Mouse (Mus musculus) thymus, postnatal 4 days (tissue): ENCODE measurements around the gene App.

Source experiments
- DNase-seq: peaks from one replicate; pipeline ENCODE4 v3.0.0; 2021

The App gene

DNA sequence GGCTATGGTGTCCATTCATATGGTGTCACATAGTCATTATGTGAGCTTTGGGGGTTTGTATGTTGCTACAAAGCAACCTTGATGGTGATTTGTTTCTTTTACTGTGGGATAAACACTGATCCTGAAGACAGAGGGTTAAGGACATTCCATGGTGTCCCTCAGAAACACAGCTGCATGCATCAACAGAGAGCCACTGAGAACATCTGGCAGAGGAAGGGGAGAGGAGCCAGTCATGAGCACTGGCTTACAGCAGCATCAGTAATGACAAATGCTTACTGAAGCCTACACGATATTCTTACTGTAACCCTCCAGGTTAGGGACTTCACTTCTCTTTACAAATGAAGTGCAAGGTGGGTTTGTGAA, 24.1 kb downstream of the App start:
- DNase-seq: no peak

- DNase-seq: no peak
Measured at GRCm38 (mm10) chr16:85148615-85149508, 24.7 kb downstream of the App start.

- DNase-seq: no peak
Measured at GRCm38 (mm10) chr16:85147440-85147839, 26.1 kb downstream of the App start.

DNA sequence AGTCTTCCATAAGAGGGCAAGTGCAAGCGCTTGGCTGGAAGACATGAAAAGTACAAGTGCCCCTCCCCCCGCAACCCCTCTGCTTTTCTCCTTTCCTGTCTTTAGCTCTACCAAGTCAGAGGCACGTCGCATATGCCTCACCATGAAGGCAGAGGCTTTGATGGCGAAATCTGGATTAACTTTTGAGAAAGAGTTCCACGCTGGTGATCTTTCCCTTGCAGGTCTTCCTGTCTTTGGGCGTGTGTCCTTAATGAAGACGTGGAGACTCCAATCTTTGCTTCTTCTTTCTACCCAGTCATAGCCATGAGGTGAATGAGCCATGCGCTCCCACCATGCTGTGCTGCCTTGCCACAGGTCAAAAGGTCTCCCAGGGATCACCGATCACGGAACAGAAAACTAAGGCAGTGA, 27.8 kb downstream of the App start:
- no peak for DNase-seq

DNA sequence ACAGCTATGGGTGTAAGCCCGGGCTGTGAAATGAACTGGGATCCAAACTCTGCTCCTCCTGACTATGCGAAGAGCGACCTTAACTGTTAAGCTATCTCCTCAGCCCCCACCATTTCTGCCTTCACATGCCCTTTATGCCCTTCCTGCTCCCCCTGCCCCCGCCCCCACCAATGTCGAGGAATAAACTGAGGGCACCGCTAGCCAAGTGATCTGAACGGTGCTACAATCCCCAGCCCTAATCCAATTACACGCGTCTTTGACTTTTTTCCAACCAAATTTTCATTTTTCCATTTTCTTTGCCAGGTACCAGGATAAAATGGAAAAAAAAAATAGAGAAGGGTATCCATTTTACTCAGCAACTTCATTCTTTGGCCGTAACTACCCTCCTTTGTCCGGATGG, 28.2 kb downstream of the App start:
- DNase-seq: no peak

DNA sequence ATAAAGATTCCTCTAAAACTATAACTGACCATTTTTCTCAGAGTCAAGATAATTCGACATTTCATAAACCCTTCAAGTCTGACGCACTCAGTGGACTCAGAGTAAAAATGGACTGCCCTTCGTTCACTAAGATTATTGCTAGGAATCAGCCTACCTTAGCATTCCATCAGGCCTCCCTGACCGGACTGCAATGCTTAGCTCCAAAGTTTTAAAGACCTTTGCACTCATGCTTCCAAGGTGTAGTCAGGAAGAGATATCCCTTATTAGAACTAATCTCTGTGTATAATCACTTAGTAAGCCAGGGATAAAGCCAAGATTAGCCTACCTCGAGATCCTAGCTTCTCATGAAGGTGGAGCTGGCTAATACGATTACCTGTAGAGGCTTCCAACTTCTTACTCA, 29.2 kb downstream of the App start:
- no peak for DNase-seq

DNA sequence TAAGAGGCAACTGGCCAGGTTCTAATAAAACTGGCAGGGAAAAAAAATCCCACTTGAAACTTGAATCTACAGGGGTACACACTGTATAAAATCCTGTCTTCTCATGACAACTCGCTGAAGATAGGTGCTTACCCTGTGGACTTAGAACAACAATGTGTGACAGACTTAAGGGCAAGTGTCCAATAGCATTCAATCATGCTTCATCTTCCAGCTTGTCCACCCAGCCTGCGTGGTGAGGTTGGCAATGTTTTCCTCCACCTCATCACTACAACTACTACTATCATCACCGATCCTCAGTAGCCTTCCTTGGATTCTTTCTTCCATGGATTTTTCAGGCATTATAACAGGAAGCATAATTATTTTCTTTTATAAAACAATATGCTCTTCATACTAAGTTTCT, 29.7 kb downstream of the App start:
- DNase-seq: no peak

DNA sequence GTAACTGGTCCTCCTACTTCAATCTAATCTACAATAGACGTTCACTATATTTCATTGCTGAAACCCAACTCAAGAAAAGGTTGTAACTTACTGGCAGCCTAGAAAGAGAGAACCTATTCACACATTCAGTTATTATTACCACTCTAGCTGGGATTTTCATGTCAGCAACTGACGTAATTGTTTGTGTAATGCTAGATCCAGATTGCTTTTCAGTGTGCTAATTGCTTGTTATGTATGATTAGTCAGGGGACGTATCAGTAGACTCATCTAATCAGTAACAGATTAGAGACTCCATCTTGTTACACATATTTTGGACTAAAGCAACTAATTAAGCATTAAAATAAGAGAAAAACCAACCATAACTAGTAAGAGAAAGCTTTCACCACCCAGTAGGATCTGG, 30.4 kb downstream of the App start:
- DNase-seq: no peak

DNA sequence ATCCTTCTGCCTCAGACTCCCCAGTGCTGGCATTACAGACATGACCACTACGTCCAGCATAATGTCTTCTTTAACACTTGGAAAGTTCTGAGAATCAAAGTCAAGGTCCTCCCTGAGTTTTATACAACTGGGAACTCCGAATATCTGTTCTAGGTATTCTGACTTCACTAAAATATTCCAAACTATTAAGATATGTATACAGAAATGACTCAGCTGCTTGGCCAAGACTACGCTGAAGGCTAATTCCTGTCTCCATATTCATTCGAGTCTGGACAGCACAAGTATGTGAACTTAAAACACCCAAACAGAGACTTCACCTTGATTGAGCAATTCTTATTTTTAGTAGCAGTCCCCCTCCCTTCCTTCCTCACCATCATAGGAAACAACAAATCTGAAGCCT, 32.2 kb downstream of the App start:
- DNase-seq: no peak

- DNase-seq: no peak
Measured at GRCm38 (mm10) chr16:85139178-85139604, 34.4 kb downstream of the App start.

DNA sequence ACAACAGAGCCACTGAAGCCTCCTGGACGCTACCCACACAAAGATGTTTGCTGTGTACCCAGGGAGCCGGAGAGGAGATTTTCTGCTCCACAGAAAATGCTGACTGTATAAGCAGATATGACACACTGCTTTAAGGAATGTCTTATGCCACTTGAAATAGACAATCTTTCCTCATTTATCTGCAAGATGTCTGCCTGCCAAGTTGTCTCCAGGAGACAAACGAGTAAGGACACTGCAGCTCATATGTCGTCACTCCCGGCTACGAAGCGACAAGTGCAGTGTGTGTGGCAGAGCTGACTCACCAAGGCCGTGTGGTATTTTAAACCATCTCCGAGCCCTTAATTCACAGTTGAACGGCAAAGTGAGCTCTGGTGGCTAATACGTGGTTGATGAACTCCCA, 36.2 kb downstream of the App start:
- no peak for DNase-seq

DNA sequence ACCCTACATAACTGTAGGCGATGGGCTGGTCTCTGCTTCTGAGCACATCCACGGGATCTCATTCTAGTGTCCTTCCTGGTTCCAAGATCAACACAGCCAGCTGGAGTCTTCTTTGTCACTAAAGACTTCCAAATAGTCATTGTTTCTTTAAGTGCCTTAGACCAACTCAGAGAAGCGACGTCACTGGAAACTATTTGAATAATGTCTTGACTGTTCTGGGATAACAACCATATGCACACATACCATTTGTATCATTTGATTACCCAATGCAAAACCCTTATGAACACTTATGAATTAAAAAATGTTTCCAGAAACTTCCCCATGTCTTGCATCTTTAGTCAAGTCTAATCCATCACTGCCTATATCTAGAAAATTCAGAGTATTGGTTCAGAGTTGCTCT, 37.5 kb downstream of the App start:
- DNase-seq: no peak

GRCm38 (mm10) chr16:85133468-85133881, 40.1 kb downstream of the App start:
- DNase-seq: no peak

DNA sequence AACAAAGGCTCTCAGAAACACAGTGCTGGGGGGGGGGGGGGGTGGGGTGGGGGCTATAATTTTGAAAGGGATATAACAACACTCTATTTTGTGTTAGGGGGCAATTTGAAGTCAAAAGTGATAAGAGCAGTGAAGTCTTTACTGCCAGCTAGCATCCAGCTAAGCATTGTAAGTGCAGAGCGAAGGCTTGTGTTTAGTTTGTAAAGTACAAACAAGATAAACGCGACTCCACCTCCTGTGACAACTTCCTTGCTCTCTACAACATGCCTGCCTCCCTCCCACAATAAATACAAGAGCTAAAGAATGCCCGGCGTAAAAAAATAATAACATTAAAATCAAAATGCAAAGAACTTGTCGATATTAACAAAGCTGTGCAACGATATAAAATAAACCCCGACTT, 40.5 kb downstream of the App start:
- DNase-seq: no peak

DNA sequence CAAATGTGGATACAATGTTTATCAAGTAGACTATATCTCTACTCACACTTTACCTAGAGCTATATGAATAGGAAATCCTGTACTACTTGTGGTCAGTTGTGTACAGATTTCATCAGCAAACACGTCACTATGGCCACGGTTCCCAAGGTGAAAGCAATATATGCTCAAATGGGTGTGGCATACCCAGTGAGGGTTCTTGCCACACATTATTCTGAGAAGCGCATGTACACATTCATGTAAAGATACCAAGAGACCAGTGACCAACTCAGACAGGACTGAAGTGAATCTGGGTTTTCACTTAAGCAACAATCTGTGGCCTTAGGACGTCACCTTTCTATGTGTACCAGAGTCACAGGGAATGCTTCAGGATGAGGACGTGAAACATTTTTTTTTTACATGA, 41.4 kb downstream of the App start:
- no peak for DNase-seq

DNA sequence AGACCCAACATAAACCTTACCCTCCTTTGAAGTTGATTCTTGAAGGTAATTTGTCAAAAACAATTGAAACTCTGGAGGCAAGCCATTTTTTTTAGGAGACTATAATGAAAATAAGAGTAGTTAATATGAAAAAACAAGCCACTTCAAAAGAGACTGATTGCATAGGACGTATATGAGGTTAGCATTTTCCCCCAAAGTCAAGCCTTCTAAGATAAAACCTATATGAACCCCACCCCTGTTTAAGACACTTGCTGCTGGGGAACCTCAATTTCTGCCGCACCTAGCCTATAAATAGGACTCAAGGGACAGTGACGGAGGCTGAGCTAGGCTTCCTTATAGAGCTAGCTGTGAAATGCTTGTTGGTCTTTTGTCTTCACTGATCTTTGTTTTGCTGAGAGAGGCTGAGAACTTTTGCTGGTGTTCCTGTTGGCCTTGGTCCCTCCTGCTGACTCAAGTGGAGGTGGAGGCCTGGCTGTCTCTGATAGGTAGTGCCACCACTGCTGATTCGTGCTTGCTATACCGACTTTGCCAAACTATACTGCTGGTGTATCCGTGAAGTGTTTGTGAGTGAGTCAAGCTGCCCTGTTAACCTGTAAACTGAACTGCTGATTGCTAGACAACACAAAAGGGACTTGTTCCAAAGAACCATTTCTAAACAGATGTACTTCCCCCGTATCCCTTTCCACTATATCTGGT, 42.6 kb downstream of the App start:
- no peak for DNase-seq

DNA sequence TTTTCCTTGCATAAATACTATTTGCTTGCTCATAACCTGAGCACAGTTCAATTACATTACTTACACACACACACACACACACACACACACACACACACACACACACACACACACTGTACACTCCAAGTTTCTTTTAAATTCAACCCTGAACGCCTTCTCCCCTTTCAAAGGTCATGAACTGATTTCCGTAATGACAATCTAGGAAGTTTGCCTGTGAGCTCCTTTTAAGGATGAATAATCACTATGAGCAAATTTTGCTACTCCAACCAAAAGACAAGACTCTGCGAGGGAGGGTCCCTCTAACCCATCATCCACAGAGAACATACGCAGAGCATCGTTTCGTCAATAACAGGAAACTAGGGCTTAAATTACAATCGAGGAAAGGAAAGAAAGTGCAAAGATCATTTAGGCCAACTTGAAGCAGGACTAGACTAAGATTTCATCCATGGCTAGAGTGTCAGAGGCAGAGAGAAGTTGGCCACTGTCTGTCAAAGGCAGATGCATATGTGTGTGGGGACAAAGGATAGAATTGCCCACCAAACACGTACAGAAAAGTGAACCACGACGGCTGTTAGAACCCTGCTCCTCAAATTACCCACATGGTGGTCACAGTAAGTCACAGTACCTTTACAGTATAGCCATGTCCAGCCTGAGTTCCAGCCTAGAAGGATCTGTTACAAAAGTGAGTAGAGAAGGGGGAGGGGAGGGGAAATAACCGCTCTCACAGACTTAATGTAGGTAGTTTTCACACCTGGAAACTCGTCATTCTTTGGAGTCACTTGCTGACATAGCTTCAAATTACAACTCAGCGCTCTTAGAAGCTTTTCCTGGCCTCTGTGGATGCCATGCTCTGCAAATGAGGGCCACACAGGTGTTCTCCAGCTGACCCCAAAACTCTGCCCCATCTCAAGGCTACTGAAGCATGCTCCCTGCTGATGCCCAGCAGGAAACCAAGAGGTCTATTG, 44.6 kb downstream of the App start:
- DNase-seq: no peak

DNA sequence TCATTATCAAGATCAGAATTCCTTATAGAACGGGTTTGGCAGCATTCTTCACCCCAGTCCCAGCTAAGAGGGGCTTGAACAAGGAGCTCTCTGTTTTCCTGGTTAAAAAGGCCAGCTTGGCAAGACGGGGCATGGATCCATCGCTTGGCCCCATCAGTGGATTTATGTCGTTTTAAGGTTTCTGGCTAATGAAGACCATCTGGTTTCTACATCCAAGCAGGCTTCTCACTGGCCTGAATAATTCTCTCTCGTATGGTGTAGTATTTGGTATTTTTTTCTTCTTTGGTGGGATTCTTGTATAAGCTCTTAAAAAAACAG, 45.3 kb downstream of the App start:
- no peak for DNase-seq

- no peak for DNase-seq
Measured at GRCm38 (mm10) chr16:85127661-85128346, 45.8 kb downstream of the App start.

- DNase-seq: no peak
Measured at GRCm38 (mm10) chr16:85124649-85125048, 48.9 kb downstream of the App start.

DNA sequence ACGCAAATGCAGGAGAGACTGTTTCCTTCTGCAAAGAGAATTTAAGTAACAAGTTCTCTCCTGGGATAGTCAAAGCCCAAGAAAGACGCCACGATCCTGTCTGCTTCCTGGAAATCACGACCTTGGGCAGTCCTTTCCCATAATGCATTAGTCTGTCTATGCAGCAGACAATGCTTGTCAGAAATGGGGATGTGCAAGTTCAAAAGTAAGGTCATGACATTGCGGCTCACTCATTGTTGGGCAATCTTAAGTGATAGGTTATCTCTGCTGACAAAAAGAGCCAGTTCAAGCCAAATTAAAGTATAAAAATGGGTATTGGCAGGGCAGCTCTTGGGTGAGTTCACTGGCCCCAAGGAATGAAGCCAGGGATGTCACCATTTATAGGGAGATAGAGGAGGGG, 51.6 kb downstream of the App start:
- DNase-seq: no peak

DNA sequence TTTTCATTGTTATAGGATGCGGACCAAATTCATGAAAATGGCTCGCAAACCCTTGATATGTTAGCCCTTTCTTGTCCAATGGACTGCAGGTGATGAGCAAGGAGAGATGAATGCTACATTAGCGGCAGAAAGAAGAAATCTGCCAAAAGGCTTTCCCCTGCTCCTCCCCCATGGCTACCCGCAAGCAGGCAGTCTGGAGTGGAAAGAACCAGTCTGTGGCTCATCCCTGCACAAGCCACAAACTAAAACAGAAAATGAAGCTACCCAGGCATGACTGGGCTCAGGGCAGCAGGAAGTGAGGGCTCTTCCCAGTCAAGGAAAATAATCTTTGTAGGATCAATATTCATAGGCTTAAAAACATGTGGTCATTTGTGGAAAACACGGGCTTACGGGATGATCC, 54.6 kb downstream of the App start:
- DNase-seq: no peak

DNA sequence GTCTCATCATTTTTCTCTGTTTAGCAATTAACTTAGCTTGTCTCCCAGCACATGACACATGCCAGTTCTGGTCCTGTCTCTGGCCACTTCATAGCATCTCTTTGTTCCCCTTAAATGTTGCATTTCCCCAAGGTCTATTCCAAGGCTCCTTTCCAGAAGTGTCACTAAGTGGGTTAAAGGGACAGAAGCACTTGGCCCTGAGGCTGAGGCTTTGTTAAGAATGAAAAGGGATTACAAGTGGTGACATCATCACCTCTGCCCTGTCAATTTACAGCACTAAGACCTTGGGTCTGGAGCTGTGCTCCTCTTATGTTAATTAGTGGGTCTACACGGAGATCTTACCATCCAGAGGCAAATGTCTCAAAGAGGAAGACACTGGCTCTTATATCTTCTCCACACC, 56.0 kb downstream of the App start:
- DNase-seq: no peak
